Mouse (Mus musculus) heart, embryonic 14.5 days (tissue): ENCODE measurements at regions not wholly inside any gene's neighbourhood (a gene's known extent, or its start where the extent isn't known, plus 50 kb on each side); places are given as distances from the start of the nearest gene placed in this dataset.

Source experiments
- ATAC-seq: fragments of 200-750 bp; cut with Nextera tagmentation; 2 replicates; pipeline ENCODE4 v1.8.0; 2017; ENCODE audit warnings: low read depth, moderate TSS enrichment; ENCODE audit not compliant: insufficient number of reproducible peaks, insufficient read depth, low FRiP score
- H3K27ac ChIP-seq, 2 experiments: fragments of 200-500 bp in 1 of 2; fragments of 300-500 bp in 1 of 2; sonication (generic) in 1 of 2; replicated peaks in 1 of 2; 2 replicates each; pipeline ENCODE4 v1.5.1; 2012 to 2014; ENCODE audit warnings: low read depth in 2 of 2, low read length in 2 of 2, control low read depth in 1 of 2, mild to moderate bottlenecking in 1 of 2, mixed read lengths in 1 of 2; ENCODE audit not compliant: control insufficient read depth in 1 of 2, insufficient read depth in 1 of 2
- H3K27me3 ChIP-seq: fragments of 300-500 bp; sonication (generic); 2 replicates; pipeline ENCODE4 v1.6.1; 2014; ENCODE audit warnings: mild to moderate bottlenecking, low read length, control low read depth; ENCODE audit not compliant: control insufficient read depth, insufficient read depth
- H3K36me3 ChIP-seq: fragments of 300-500 bp; sonication (generic); 2 replicates; pipeline ENCODE4 v1.6.1; 2014; ENCODE audit warnings: mild to moderate bottlenecking, control low read depth, low read length, mixed read lengths; ENCODE audit not compliant: control insufficient read depth, insufficient read depth
- H3K4me1 ChIP-seq, 2 experiments: fragments of 200-500 bp in 1 of 2; fragments of 300-500 bp in 1 of 2; sonication (generic) in 1 of 2; 2 replicates each; pipeline ENCODE4 v1.6.1; 2012 to 2014; ENCODE audit warnings: low read length in 2 of 2, control low read depth in 1 of 2, mixed read lengths in 1 of 2; ENCODE audit not compliant: control insufficient read depth in 2 of 2, insufficient read depth in 2 of 2
- H3K4me2 ChIP-seq: fragments of 300-500 bp; sonication (generic); 2 replicates; pipeline ENCODE4 v1.6.1; 2014; ENCODE audit warnings: mild to moderate bottlenecking, low read length
- H3K4me3 ChIP-seq, 2 experiments: fragments of 200-500 bp in 1 of 2; fragments of 300-500 bp in 1 of 2; sonication (generic) in 1 of 2; 2 replicates each; pipeline ENCODE4 v1.5.1; 2012 to 2014; ENCODE audit warnings: low read length in 2 of 2, mild to moderate bottlenecking in 2 of 2, control low read depth in 1 of 2, low read depth in 1 of 2, moderate library complexity in 1 of 2; ENCODE audit not compliant: control insufficient read depth in 1 of 2, insufficient read depth in 1 of 2
- H3K9ac ChIP-seq: fragments of 300-500 bp; sonication (generic); 2 replicates; pipeline ENCODE4 v1.6.1; 2014; ENCODE audit warnings: mild to moderate bottlenecking, low read length
- H3K9me3 ChIP-seq: fragments of 300-500 bp; sonication (generic); 2 replicates; pipeline ENCODE4 v1.6.1; 2016; ENCODE audit warnings: low read length, control low read depth; ENCODE audit not compliant: control insufficient read depth
- WGBS: fragments of 180-500 bp; shearing (Covaris S2); extraction: QIAGEN DNeasy Blood & Tissue Kit; methylation state at CpG from one replicate; pipeline ENCODE4 v1.1.7; 2014; 5-methylcytosine and 5-hydroxymethylcytosine counted together

GRCm38 (mm10) chr14:100412211-100412610, 127.7 kb upstream of the Klf12 start:
- H3K27me3 ChIP-seq, result no peaks in the 10 kb centered on the region
- no peaks in the 10 kb centered on the region for H3K36me3 ChIP-seq
- H3K9ac ChIP-seq, result no peak overlapping the region
- H3K4me2 ChIP-seq, result no peak overlapping the region
- no peaks in the 10 kb centered on the region for H3K4me1 ChIP-seq
- H3K9me3 ChIP-seq, result no peaks in the 10 kb centered on the region
- no peak overlapping the region for H3K4me3 ChIP-seq
- 86% methylated on average over 1 of the region's 1 CpGs for WGBS
- H3K27ac ChIP-seq, result no peak overlapping the region
- no peak for ATAC-seq

GRCm38 (mm10) chr14:100397191-100397590, 112.7 kb upstream of the Klf12 start:
- WGBS, result 70% methylated on average over 5 of the region's 5 CpGs
- no peak overlapping the region for H3K4me2 ChIP-seq
- no peaks in the 10 kb centered on the region for H3K36me3 ChIP-seq
- H3K4me1 ChIP-seq, result no peaks in the 10 kb centered on the region
- H3K4me3 ChIP-seq, result no peak overlapping the region
- H3K9me3 ChIP-seq, result no peaks in the 10 kb centered on the region
- H3K27ac ChIP-seq, result no peak overlapping the region
- H3K9ac ChIP-seq, result no peak overlapping the region
- no peak for ATAC-seq
- H3K27me3 ChIP-seq, result no peaks in the 10 kb centered on the region

GRCm38 (mm10) chr14:100375218-100375983, 90.9 kb upstream of the Klf12 start:
- no peak for ATAC-seq
- H3K36me3 ChIP-seq, result no peaks in the 10 kb centered on the region
- 78% methylated on average over 8 of the region's 8 CpGs for WGBS

GRCm38 (mm10) chr14:100374494-100375217, 90.2 kb upstream of the Klf12 start:
- Histone ChIP-seq H3K9ac (no peak overlapping the region), H3K4me1 (no peaks in the 10 kb centered on the region), H3K9me3 (0 out of 2 replicates have a peak, but pooled peaks cover 2% of the 10 kb centered on the region), H3K27ac (no peak overlapping the region), H3K4me2 (no peak overlapping the region), H3K36me3 (no peaks in the 10 kb centered on the region), H3K4me3 (no peak overlapping the region), H3K27me3 (no peaks in the 10 kb centered on the region)
- no peak for ATAC-seq
- 87% methylated on average over 18 of the region's 18 CpGs for WGBS

More at GRCm38 (mm10) chr14:100375218-100375983, 90.9 kb upstream of the Klf12 start:
- Histone ChIP-seq H3K4me1 (no peaks in the 10 kb centered on the region), H3K4me3 (no peak overlapping the region), H3K9ac (no peak overlapping the region), H3K4me2 (no peak overlapping the region), H3K9me3 (0 out of 2 replicates have a peak, but pooled peaks cover 2% of the 10 kb centered on the region), H3K27ac (no peak overlapping the region), H3K27me3 (no peaks in the 10 kb centered on the region)

DNA sequence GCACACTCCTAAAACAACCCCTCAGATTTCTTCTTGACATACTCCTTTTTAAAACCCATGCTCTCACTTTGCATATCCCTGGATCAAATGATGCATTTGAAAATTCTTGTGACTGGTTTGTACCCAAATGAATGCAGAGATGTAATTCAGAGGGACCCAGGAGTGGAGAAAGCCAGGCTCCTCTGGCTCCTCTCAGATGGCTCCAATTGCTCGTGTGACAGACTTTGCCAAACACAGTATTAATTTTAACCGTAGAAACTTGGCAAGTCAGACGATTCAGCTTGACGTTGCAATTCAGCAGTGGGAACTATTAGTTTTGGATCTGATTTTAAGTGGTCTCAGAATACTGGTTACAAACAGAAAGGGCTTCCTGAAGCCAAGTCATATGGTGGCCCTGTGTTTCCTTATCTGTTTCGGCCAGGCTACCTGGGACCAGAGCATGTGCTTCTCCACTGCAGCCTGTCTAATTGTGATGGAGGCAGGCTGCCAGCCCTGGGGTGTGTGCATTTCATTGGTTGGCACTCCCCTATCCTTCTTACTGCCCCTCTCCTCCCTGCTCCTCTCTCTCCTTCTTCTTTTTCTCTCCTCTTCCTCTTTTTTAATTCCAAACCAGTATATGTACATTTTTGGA, 81.9 kb upstream of the Klf12 start:
- no peak overlapping the region for H3K9ac ChIP-seq
- 75% methylated on average over 5 of the region's 5 CpGs for WGBS
- H3K9me3 ChIP-seq, result no peaks in the 10 kb centered on the region
- H3K4me2 ChIP-seq, result no peak overlapping the region
- H3K4me1 ChIP-seq, result no peaks in the 10 kb centered on the region
- no peaks in the 10 kb centered on the region for H3K36me3 ChIP-seq
- H3K27ac ChIP-seq, result no peak overlapping the region
- H3K27me3 ChIP-seq, result no peaks in the 10 kb centered on the region
- ATAC-seq, result no peak
- H3K4me3 ChIP-seq, result no peak overlapping the region

GRCm38 (mm10) chr14:100362786-100363185, 78.3 kb upstream of the Klf12 start:
- Histone ChIP-seq H3K27ac (no peak overlapping the region), H3K27me3 (no peaks in the 10 kb centered on the region), H3K4me1 (no peaks in the 10 kb centered on the region), H3K9ac (no peak overlapping the region), H3K4me2 (no peak overlapping the region), H3K4me3 (no peak overlapping the region), H3K9me3 (no peaks in the 10 kb centered on the region), H3K36me3 (no peaks in the 10 kb centered on the region)
- WGBS, result 76% methylated on average over 3 of the region's 3 CpGs
- no peak for ATAC-seq

DNA sequence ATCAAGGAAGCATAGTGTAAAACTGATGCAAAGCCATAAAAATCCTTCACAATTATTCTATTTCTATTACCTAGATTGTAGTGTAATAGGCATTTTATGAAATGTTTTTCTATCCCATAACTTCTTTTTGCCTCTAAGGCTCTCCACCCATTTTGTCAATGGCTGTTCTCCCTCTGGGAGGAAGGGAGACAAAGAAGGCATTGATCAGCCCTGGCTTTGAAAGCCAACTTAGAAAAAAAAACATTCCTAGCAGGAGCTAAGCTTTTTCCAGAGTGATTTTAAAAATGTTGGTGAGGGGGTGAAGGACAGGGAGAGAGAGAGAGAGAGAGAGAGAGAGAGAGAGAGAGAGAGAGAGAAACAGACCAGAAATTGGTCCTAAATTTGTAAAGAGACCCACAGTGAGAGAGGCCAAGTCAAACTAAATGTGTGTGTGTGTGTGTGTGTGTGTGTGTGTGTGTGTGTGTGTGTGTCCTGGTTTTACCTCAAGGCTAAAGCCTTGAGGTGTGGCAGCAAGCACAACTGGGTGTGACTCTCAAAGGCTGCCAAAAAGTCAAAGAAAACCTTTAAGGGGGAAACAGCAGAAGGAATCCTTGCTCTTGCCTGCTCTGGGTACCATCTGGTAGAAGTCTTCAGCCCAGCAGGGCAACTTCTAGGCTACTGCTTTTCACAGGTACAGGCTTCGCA, 77.0 kb upstream of the Klf12 start:
- Histone ChIP-seq H3K9me3 (no peaks in the 10 kb centered on the region), H3K4me2 (no peak overlapping the region), H3K36me3 (no peaks in the 10 kb centered on the region), H3K27ac (no peak overlapping the region), H3K4me3 (no peak overlapping the region), H3K9ac (no peak overlapping the region), H3K27me3 (no peaks in the 10 kb centered on the region), H3K4me1 (no peaks in the 10 kb centered on the region)
- ATAC-seq, result no peak
- WGBS, result 100% methylated on average over 1 of the region's 1 CpGs
